Mouse (Mus musculus) CH12.LX (cell line): ENCODE results near the gene Brms1l. TPM values are rescaled to one million over a fixed set of nuclear protein-coding genes. Genes with fewer than 3 reads are reported as not detected.

Source experiments
- DNase-seq: peaks from one replicate; pipeline ENCODE4 v3.0.0-alpha.2; 2013; ENCODE audit errors: extremely low read depth
- H3K27ac ChIP-seq: 2 replicates; pipeline ENCODE4 v1.5.1; 2012; ENCODE audit warnings: low read depth, mild to moderate bottlenecking, control low read depth, moderate library complexity; ENCODE audit not compliant: insufficient read depth
- H3K27me3 ChIP-seq: replicated peaks from 2 replicates; pipeline ENCODE3; 2012; ENCODE audit warnings: inconsistent platforms
- H3K36me3 ChIP-seq, 2 experiments: replicated peaks in 1 of 2; 2 replicates each; pipeline versions ENCODE3 to v1.6.1; 2012; ENCODE audit warnings: inconsistent platforms in 1 of 2, low read length in 1 of 2, mild to moderate bottlenecking in 1 of 2, mixed read lengths in 1 of 2, moderate library complexity in 1 of 2; ENCODE audit not compliant: control insufficient read depth in 1 of 2, insufficient read depth in 1 of 2
- H3K4me1 ChIP-seq, 2 experiments: 2 replicates each; pipeline ENCODE4 v1.6.1; 2012; ENCODE audit warnings: inconsistent platforms in 1 of 2, moderate library complexity in 1 of 2; ENCODE audit not compliant: insufficient read depth in 2 of 2, control insufficient read depth in 1 of 2
- H3K4me2 ChIP-seq: 2 replicates; pipeline ENCODE4 v1.6.1; 2012; ENCODE audit warnings: low read depth, mild to moderate bottlenecking, control low read depth; ENCODE audit not compliant: poor library complexity, insufficient read depth, severe bottlenecking
- H3K4me3 ChIP-seq, 3 experiments: fragments of 150-350 bp in 1 of 3; sonication (generic) in 1 of 3; replicated peaks in 1 of 3; 2 replicates each; pipeline versions ENCODE3 to v1.5.1; 2011 to 2012; ENCODE audit warnings: low read depth in 2 of 3, low read length in 2 of 3, mild to moderate bottlenecking in 2 of 3, moderate library complexity in 2 of 3, control low read depth in 1 of 3, improper control_type of control experiment in 1 of 3, inconsistent platforms in 1 of 3, mixed read lengths in 1 of 3; ENCODE audit not compliant: poor library complexity in 1 of 3
- H3K79me2 ChIP-seq: replicated peaks from 2 replicates; pipeline ENCODE4 v1.6.1; 2012; ENCODE audit warnings: mild to moderate bottlenecking, moderate library complexity; ENCODE audit not compliant: control insufficient read depth, poor library complexity, insufficient read depth, severe bottlenecking; ENCODE audit errors: extremely low read depth
- H3K9ac ChIP-seq: 2 replicates; pipeline ENCODE4 v1.6.1; 2012; ENCODE audit warnings: low read depth, mild to moderate bottlenecking, control low read depth, moderate library complexity; ENCODE audit not compliant: insufficient read depth
- H3K9me3 ChIP-seq: replicated peaks from 2 replicates; pipeline ENCODE3; 2012; ENCODE audit warnings: low read length, inconsistent platforms, mixed read lengths
- E2F4 ChIP-seq: IDR thresholded peaks from 2 replicates; pipeline ENCODE4 v1.6.1; 2011; ENCODE audit warnings: low read depth, low read length, improper control_type of control experiment; ENCODE audit not compliant: insufficient replicate concordance
- ELF1 ChIP-seq: IDR thresholded peaks from 2 replicates; pipeline ENCODE4 v1.6.1; 2014; ENCODE audit warnings: low read depth, mild to moderate bottlenecking, inconsistent platforms, low read length, improper control_type of control experiment
- ETS1 ChIP-seq: conservative IDR thresholded peaks from 2 replicates; pipeline ENCODE4 v1.6.1; 2012; ENCODE audit warnings: low read depth, mild to moderate bottlenecking, inconsistent platforms, low read length, improper control_type of control experiment, moderate library complexity
- GABPA ChIP-seq: IDR thresholded peaks from 2 replicates; pipeline ENCODE4 v1.6.1; 2012; ENCODE audit warnings: low read depth, low read length, improper control_type of control experiment, inconsistent platforms; ENCODE audit not compliant: insufficient replicate concordance
- JUN ChIP-seq: IDR thresholded peaks from 2 replicates; pipeline ENCODE4 v1.6.1; 2011; ENCODE audit warnings: low read depth, mild to moderate bottlenecking, low read length, improper control_type of control experiment, moderate library complexity; ENCODE audit not compliant: insufficient read depth
- JUND ChIP-seq: conservative IDR thresholded peaks from 2 replicates; pipeline ENCODE4 v1.6.1; 2011; ENCODE audit warnings: low read depth, low read length, improper control_type of control experiment
- KAT2A ChIP-seq: IDR thresholded peaks from 2 replicates; pipeline ENCODE4 v1.6.1; 2012; ENCODE audit warnings: low read length, improper control_type of control experiment, inconsistent platforms; ENCODE audit not compliant: insufficient replicate concordance
- MAX ChIP-seq: IDR thresholded peaks from 2 replicates; pipeline ENCODE4 v1.6.1; 2011; ENCODE audit warnings: low read length, improper control_type of control experiment
- MEF2A ChIP-seq: IDR thresholded peaks from 2 replicates; pipeline ENCODE4 v1.6.1; 2014; ENCODE audit warnings: low read depth, mild to moderate bottlenecking, inconsistent platforms, low read length, improper control_type of control experiment, borderline replicate concordance
- MXI1 ChIP-seq: IDR thresholded peaks from 2 replicates; pipeline ENCODE4 v1.6.1; 2011; ENCODE audit warnings: mild to moderate bottlenecking, low read depth, low read length, improper control_type of control experiment
- MYC ChIP-seq: IDR thresholded peaks from 2 replicates; pipeline ENCODE4 v1.6.1; 2011; ENCODE audit warnings: low read depth, mild to moderate bottlenecking, improper control_type of control experiment, low read length
- PAX5 ChIP-seq: IDR thresholded peaks from 2 replicates; pipeline ENCODE4 v1.6.1; 2012; ENCODE audit warnings: low read length, inconsistent platforms, mixed read lengths
- POLR2AphosphoS2 ChIP-seq: IDR thresholded peaks from 2 replicates; pipeline ENCODE4 v1.6.1; 2011; ENCODE audit warnings: low read depth, low read length, improper control_type of control experiment
- RCOR1 ChIP-seq: conservative IDR thresholded peaks from 2 replicates; pipeline ENCODE4 v1.6.1; 2012; ENCODE audit warnings: low read depth, mild to moderate bottlenecking, inconsistent platforms, low read length, improper control_type of control experiment
- SIN3A ChIP-seq: IDR thresholded peaks from 2 replicates; pipeline ENCODE4 v1.6.1; 2012; ENCODE audit warnings: low read length, improper control_type of control experiment, inconsistent platforms
- SMC3 ChIP-seq: IDR thresholded peaks from 2 replicates; pipeline ENCODE4 v1.6.1; 2011; ENCODE audit warnings: low read depth, low read length, improper control_type of control experiment
- TBP ChIP-seq: conservative IDR thresholded peaks from 2 replicates; pipeline ENCODE4 v1.6.1; 2011; ENCODE audit warnings: low read depth, low read length, improper control_type of control experiment
- TCF12 ChIP-seq: IDR thresholded peaks from 2 replicates; pipeline ENCODE4 v1.6.1; 2014; ENCODE audit warnings: low read depth, mild to moderate bottlenecking, inconsistent platforms, low read length, improper control_type of control experiment
- UBTF ChIP-seq: IDR thresholded peaks from 2 replicates; pipeline ENCODE4 v1.6.1; 2012; ENCODE audit warnings: low read depth, mild to moderate bottlenecking, inconsistent platforms, low read length, improper control_type of control experiment, moderate library complexity
- ZMIZ1 ChIP-seq: IDR thresholded peaks from 2 replicates; pipeline ENCODE4 v1.6.1; 2012; ENCODE audit warnings: low read depth, mild to moderate bottlenecking, inconsistent platforms, low read length, improper control_type of control experiment
- ZNF384 ChIP-seq: IDR thresholded peaks from 2 replicates; pipeline ENCODE4 v1.6.1; 2012; ENCODE audit warnings: low read depth, low read length, improper control_type of control experiment, inconsistent platforms
- dilution Hi-C: fragments of 300-500 bp; cut with MboI; formaldehyde crosslinking; loops from 2 replicates; pipeline ENCODE4 v1.14.3; 2020; ENCODE audit warnings: low sequenced_read_pairs; ENCODE audit not compliant: extremely low pct_unique_long_range_greater_than_20kb, extremely low pct_ligation_motif_present
- in situ Hi-C: fragments of 300-500 bp; cut with MboI; formaldehyde crosslinking; loops from 3 replicates; pipeline ENCODE4 v1.14.3; 2019; ENCODE audit warnings: low sequenced_read_pairs, low pct_ligation_motif_present, low pct_unique_long_range_greater_than_20kb, mixed read lengths
- polyA plus RNA-seq: library from polyadenylated mRNA; unstranded; fragments of >175 nt; gene quantifications from 2 replicates; pipeline ENCODE4 v1.2.1, GENCODE M21; 2012; ENCODE audit warnings: low read depth; ENCODE audit not compliant: insufficient read length
- total RNA-seq, 2 experiments: library from RNA; depleted of rRNA; stranded (reverse); fragments of 300-350 nt in 1 of 2; fragments of >200 nt in 1 of 2; gene quantifications; 2 replicates each; pipeline ENCODE4 v1.2.3; 2012 to 2014

Gene Brms1l
- total and polyA plus RNA-seq, 3 experiments, result 17.8 to 32.6 (median 18.9) TPM

DNA sequence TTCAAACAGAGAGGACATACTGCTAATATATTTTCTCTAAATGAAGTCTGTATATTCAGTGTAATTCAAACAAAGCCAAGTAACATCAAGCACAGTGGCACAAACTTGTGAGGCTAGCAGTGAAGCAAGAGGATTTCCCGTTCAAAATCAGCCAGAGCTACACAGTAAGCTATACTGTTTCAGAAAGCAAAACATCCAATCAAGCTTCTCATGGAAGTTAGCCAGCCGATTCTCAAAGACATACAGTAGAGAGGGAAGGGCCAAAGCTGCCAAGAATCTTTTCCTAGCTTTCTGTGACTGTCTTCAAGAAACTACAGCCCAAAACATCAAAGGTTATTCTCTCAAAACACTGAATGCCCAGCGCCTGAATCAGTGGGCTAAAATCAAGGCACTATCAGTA lies 31.1 kb upstream of the Brms1l start:
- peaks cover 2 to 17% of the 10 kb centered on the region in 2 experiments for H3K4me1 ChIP-seq
- dilution Hi-C loops, result no loop called here
- peaks cover 0 to 9% of the 10 kb centered on the region in 2 experiments for H3K36me3 ChIP-seq
- no peak overlapping the region for H3K27ac ChIP-seq
- no peak overlapping the region for H3K9ac ChIP-seq
- no peak overlapping the region for H3K4me2 ChIP-seq
- H3K27me3 ChIP-seq, result no peaks in the 10 kb centered on the region
- H3K4me3 ChIP-seq, result no peak overlapping the region
- peaks cover 9% of the 10 kb centered on the region for H3K79me2 ChIP-seq
- no peak for TF ChIP-seq MEF2A
- no peak for TF ChIP-seq TBP
- no peak for TF ChIP-seq UBTF
- no peak for TF ChIP-seq ETS1
- TF ChIP-seq ZMIZ1, result no peak
- TF ChIP-seq SIN3A, result no peak
- no peak for TF ChIP-seq MYC
- TF ChIP-seq TCF12, result no peak
- TF ChIP-seq POLR2AphosphoS2, result no peak
- TF ChIP-seq JUN, result no peak
- no peak for TF ChIP-seq E2F4
- no peak for TF ChIP-seq GABPA
- no peak for TF ChIP-seq SMC3
- TF ChIP-seq PAX5, result no peak
- TF ChIP-seq MXI1, result no peak
- no peak for TF ChIP-seq RCOR1
- TF ChIP-seq MAX, result no peak
- no peak for TF ChIP-seq KAT2A
- H3K9me3 ChIP-seq, result no peaks in the 10 kb centered on the region
- DNase-seq, result no peak
- in situ Hi-C loops, result no loop called here

DNA sequence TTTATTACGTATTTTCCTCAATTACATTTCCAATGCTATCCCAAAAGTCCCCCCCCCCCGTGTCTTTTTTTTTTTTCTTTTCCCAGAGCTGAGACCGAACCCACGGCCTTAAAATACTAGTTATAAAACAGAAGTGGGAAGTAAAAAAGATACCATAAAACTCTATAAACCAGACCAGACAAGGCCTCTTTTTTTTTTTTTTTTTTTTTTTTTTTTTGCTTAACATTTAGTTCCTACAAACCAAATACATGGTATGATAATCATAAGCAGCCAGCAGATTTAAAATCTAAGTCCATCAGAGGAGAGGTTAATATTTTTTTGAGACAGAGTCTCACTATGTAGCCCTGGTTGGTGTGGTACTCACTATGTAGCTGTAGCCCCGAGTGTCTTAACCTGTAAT lies 19.6 kb upstream of the Brms1l start:
- peaks cover 3 to 24% of the 10 kb centered on the region in 2 experiments; a peak in 3 of 4 replicates for H3K4me1 ChIP-seq
- no peaks in the 10 kb centered on the region for H3K27me3 ChIP-seq
- H3K4me3 ChIP-seq, result no peak overlapping the region
- no peak overlapping the region for H3K4me2 ChIP-seq
- in situ Hi-C loops, result no loop called here
- H3K9ac ChIP-seq, result no peak overlapping the region
- H3K36me3 ChIP-seq, result peaks cover 0 to 14% of the 10 kb centered on the region in 2 experiments
- no peak overlapping the region for H3K27ac ChIP-seq
- TF ChIP-seq MXI1, result no peak
- no peak for TF ChIP-seq TBP
- peak; percentile 44; the same call in 1 of the 2 replicates for TF ChIP-seq ZNF384
- TF ChIP-seq ELF1, result no peak
- TF ChIP-seq JUND, result no peak
- TF ChIP-seq UBTF, result no peak
- peaks cover 17% of the 10 kb centered on the region for H3K79me2 ChIP-seq
- H3K9me3 ChIP-seq, result no peaks in the 10 kb centered on the region
- dilution Hi-C loops, result no loop called here
- DNase-seq, result no peak
